8 mouse cellular contexts compared by ENCODE assay signal in the genomic region with DNA sequence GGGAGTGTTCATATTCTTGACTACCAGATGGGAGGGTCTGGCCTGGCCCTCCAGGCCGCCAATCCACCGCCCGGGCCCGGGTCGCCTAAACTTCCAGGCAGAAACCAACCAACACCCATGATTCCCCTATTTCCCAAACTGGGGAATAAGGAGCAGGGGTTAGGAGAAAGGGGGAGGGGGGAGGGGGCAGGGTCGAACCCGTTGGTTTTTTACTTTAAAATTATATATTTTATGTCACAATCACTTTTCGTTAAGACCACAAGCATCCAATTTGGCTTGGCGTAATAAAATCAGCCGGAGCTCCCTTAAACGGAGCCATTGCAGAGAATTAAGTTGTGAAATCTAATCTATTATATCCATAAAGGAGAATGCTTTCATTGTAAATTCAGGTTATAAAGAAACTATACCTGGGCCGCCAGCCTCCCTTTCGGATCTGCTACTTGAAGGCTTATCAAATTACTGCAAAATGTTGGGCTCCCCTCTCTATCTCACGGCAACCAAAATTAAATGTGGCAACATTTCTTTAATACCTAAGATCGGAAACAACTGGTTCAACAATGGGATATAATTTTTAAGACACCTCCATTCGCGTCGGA. TPM values are rescaled to one million over a fixed set of nuclear protein-coding genes. Genes with fewer than 3 reads are reported as not detected.
DNase-seq lines count a peak whose midpoint lies in the region; ATAC-seq and TF ChIP-seq lines count a peak whose summit lies in the region.

No protein-coding gene starts in this region.

- H3K27me3 ChIP-seq in forebrain, embryonic 11.5 days (ENCODE audit: control insufficient read depth, insufficient read depth, low read length) = no peaks in the 10 kb centered on the region
- no peaks in the 10 kb centered on the region for H3K27me3 ChIP-seq in limb, embryonic 11.5 days (ENCODE audit: control insufficient read depth, insufficient read depth, low read length)
- H3K27me3 ChIP-seq in neural tube, embryonic 15.5 days (replicated peaks) = no peaks in the 10 kb centered on the region

- TF ChIP-seq POLR2A in lung, adult 2 months (IDR thresholded peaks at IDR 0.05; ENCODE audit: borderline replicate concordance, extremely low read depth, low read depth, low read length) = no peak

- peak overlapping the region; percentile 58 for H3K4me3 ChIP-seq in lung, adult 2 months (replicated peaks; ENCODE audit: extremely low read depth, low read depth, low read length)
- peak overlapping the region; percentile 94 for H3K4me3 ChIP-seq in forebrain, embryonic 11.5 days (ENCODE audit: low read depth, low read length)
- H3K4me3 ChIP-seq in limb, embryonic 11.5 days (ENCODE audit: low read depth, low read length) = peak overlapping the region; percentile 86
- peak overlapping the region; percentile 61 for H3K4me3 ChIP-seq in neural tube, embryonic 15.5 days (replicated peaks)

- peak; percentile 14 for DNase-seq in lung, adult 2 months
- no peak for DNase-seq in lung, postnatal 14 days
- no peak for DNase-seq in forebrain, embryonic 11.5 days (ENCODE audit: low spot score)
- no peak for DNase-seq in limb, embryonic 11.5 days (ENCODE audit: low spot score)
- DNase-seq in spleen, postnatal 10 days (ENCODE audit: low spot score in 2 of 2) = no peak

- TF ChIP-seq CTCF in lung, adult 2 months (IDR thresholded peaks at IDR 0.05; ENCODE audit: insufficient read depth, low read length) = no peak

- H3K4me2 ChIP-seq in forebrain, embryonic 11.5 days (ENCODE audit: low read depth, low read length, severe bottlenecking) = peak overlapping the region; percentile 98
- H3K4me2 ChIP-seq in limb, embryonic 11.5 days (ENCODE audit: low read depth, severe bottlenecking) = peak overlapping the region; percentile 72
- peak overlapping the region; percentile 83 for H3K4me2 ChIP-seq in neural tube, embryonic 15.5 days

- no peak for ATAC-seq in forebrain, embryonic 11.5 days (replicated peaks; ENCODE audit: low FRiP score)
- no peak for ATAC-seq in limb, embryonic 11.5 days (ENCODE audit: insufficient number of reproducible peaks, low FRiP score, low TSS enrichment, low read depth)
- ATAC-seq in neural tube, embryonic 15.5 days (ENCODE audit: low FRiP score) = no peak
- no peak for ATAC-seq in megakaryocyte, adult 5-6 weeks (ENCODE audit: poor library complexity, severe bottlenecking)
- no peak for ATAC-seq in erythroid progenitor cell, adult 5-6 weeks (replicated peaks; ENCODE audit: low FRiP score, poor library complexity, severe bottlenecking)

- H3K4me1 ChIP-seq in lung, adult 2 months (ENCODE audit: control insufficient read depth, insufficient read depth, low read length) = peaks cover 8% of the 10 kb centered on the region; the same call in 1 of the 2 replicates
- peaks cover 31% of the 10 kb centered on the region for H3K4me1 ChIP-seq in forebrain, embryonic 11.5 days (replicated peaks; ENCODE audit: control insufficient read depth, insufficient read depth, low read length)
- peaks cover 42% of the 10 kb centered on the region for H3K4me1 ChIP-seq in limb, embryonic 11.5 days (ENCODE audit: control insufficient read depth, insufficient read depth, low read length)
- H3K4me1 ChIP-seq in neural tube, embryonic 15.5 days = peaks cover 60% of the 10 kb centered on the region

- H3K9me3 ChIP-seq in forebrain, embryonic 11.5 days (ENCODE audit: control insufficient read depth, low read length) = no peaks in the 10 kb centered on the region
- H3K9me3 ChIP-seq in limb, embryonic 11.5 days (ENCODE audit: control insufficient read depth, low read length) = no peaks in the 10 kb centered on the region
- no peaks in the 10 kb centered on the region for H3K9me3 ChIP-seq in neural tube, embryonic 15.5 days (replicated peaks)

- peak overlapping the region; percentile 95 for H3K27ac ChIP-seq in forebrain, embryonic 11.5 days (ENCODE audit: low read depth, low read length)
- H3K27ac ChIP-seq in limb, embryonic 11.5 days (replicated peaks; ENCODE audit: low read depth, low read length) = peak overlapping the region; percentile 97
- H3K27ac ChIP-seq in neural tube, embryonic 15.5 days (replicated peaks) = peak overlapping the region; percentile 93

- WGBS in lung, adult 2 months = 32% methylated on average over 18 of the region's 18 CpGs
- 4% methylated on average over 18 of the region's 18 CpGs for WGBS in forebrain, embryonic 11.5 days
- WGBS in limb, embryonic 11.5 days = 2% methylated on average over 18 of the region's 18 CpGs
- 3% methylated on average over 18 of the region's 18 CpGs for WGBS in neural tube, embryonic 15.5 days

- peak overlapping the region; percentile 99 for H3K9ac ChIP-seq in forebrain, embryonic 11.5 days (ENCODE audit: low read length)
- H3K9ac ChIP-seq in limb, embryonic 11.5 days (ENCODE audit: low read length) = peak overlapping the region; percentile 99
- H3K9ac ChIP-seq in neural tube, embryonic 15.5 days (replicated peaks) = peak overlapping the region; percentile 79

- no peaks in the 10 kb centered on the region for H3K36me3 ChIP-seq in forebrain, embryonic 11.5 days (ENCODE audit: control insufficient read depth, insufficient read depth, low read length)
- no peaks in the 10 kb centered on the region for H3K36me3 ChIP-seq in limb, embryonic 11.5 days (ENCODE audit: control insufficient read depth, insufficient read depth, low read length)
- no peaks in the 10 kb centered on the region for H3K36me3 ChIP-seq in neural tube, embryonic 15.5 days

RNA-seq across cellular contexts. Expression of a gene that starts 35.1 kb away (rescaled TPM):
- 132 and 170 TPM in 2 replicates for polyA plus RNA-seq in lung, adult 2 months (2012; rRNA removed)
- polyA plus RNA-seq in forebrain, embryonic 11.5 days (2014; fragmentation: Nextera tagmentation; extraction: Ambion mirVana) = 58.3 and 68.2 TPM in 2 replicates
- 46.1 and 53.2 TPM in 2 replicates for polyA plus RNA-seq in limb, embryonic 11.5 days (2014; fragmentation: Nextera tagmentation; extraction: Ambion mirVana)
- polyA plus RNA-seq in neural tube, embryonic 15.5 days (2015; fragmentation: Nextera tagmentation; extraction: Ambion mirVana) = 107 and 112 TPM in 2 replicates
- 23.4 and 27.7 TPM in 2 replicates for total RNA-seq in megakaryocyte, adult 5-6 weeks (2015)
- total RNA-seq in megakaryocyte, adult 5-6 weeks (2017) = 31.9 and 32.6 TPM in 2 replicates
- total RNA-seq in erythroid progenitor cell, adult 5-6 weeks (2015; ENCODE audit: low replicate concordance) = 14.8 and 17.2 TPM in 2 replicates
- 17.1 and 46.0 TPM in 2 replicates for total RNA-seq in erythroid progenitor cell, adult 5-6 weeks (2017; ENCODE audit: low replicate concordance)

RNA-seq across cellular contexts. Expression of a gene that starts 46.5 kb away (rescaled TPM):
- polyA plus RNA-seq in lung, adult 2 months (2012; rRNA removed) = 10.8 and 12.4 TPM in 2 replicates
- polyA plus RNA-seq in forebrain, embryonic 11.5 days (2014; fragmentation: Nextera tagmentation; extraction: Ambion mirVana) = 25.2 and 30.3 TPM in 2 replicates
- polyA plus RNA-seq in limb, embryonic 11.5 days (2014; fragmentation: Nextera tagmentation; extraction: Ambion mirVana) = 24.9 and 27.6 TPM in 2 replicates
- 8.7 and 10.4 TPM in 2 replicates for polyA plus RNA-seq in neural tube, embryonic 15.5 days (2015; fragmentation: Nextera tagmentation; extraction: Ambion mirVana)
- 3.1 and 4.4 TPM in 2 replicates for total RNA-seq in megakaryocyte, adult 5-6 weeks (2015)
- 1.3 and 1.7 TPM in 2 replicates for total RNA-seq in megakaryocyte, adult 5-6 weeks (2017)
- 2.5 and 2.9 TPM in 2 replicates for total RNA-seq in erythroid progenitor cell, adult 5-6 weeks (2015; ENCODE audit: low replicate concordance)
- total RNA-seq in erythroid progenitor cell, adult 5-6 weeks (2017; ENCODE audit: low replicate concordance) = 1.4 TPM in 2 replicates
